Mouse (Mus musculus) forebrain, embryonic 12.5 days (tissue): Measurements from ENCODE around the gene Ubxn1. TPM values are rescaled to one million over a fixed set of nuclear protein-coding genes. Genes with fewer than 3 reads are reported as not detected.
"Not testable (repeated sequence)": the region's sequence is repeated elsewhere in the genome, so short reads cannot be mapped to it uniquely, and the experiment has no call there.

Experiments used
- ATAC-seq: fragments of 200-750 bp; cut with Nextera tagmentation; 2 replicates; pipeline ENCODE4 v1.8.0; 2017; ENCODE audit warnings: moderate TSS enrichment; ENCODE audit not compliant: low FRiP score
- H3K27ac ChIP-seq: fragments of 300-500 bp; sonication (generic); 2 replicates; pipeline ENCODE4 v1.5.1; 2016; ENCODE audit warnings: mild to moderate bottlenecking
- H3K27me3 ChIP-seq: fragments of 300-500 bp; sonication (generic); 2 replicates; pipeline ENCODE4 v1.6.1; 2016; ENCODE audit warnings: mild to moderate bottlenecking
- H3K36me3 ChIP-seq: fragments of 300-500 bp; sonication (generic); replicated peaks from 2 replicates; pipeline ENCODE4 v1.6.1; 2016; ENCODE audit warnings: mild to moderate bottlenecking
- H3K4me1 ChIP-seq: fragments of 300-500 bp; sonication (generic); 2 replicates; pipeline ENCODE4 v1.6.1; 2016
- H3K4me2 ChIP-seq: fragments of 300-500 bp; sonication (generic); 2 replicates; pipeline ENCODE4 v1.6.1; 2016; ENCODE audit warnings: mild to moderate bottlenecking, moderate library complexity
- H3K4me3 ChIP-seq: fragments of 300-500 bp; sonication (generic); replicated peaks from 2 replicates; pipeline ENCODE4 v1.5.1; 2016; ENCODE audit warnings: mild to moderate bottlenecking
- H3K9ac ChIP-seq: fragments of 300-500 bp; sonication (generic); 2 replicates; pipeline ENCODE4 v1.6.1; 2016; ENCODE audit warnings: mild to moderate bottlenecking
- H3K9me3 ChIP-seq: fragments of 300-500 bp; sonication (generic); 2 replicates; pipeline ENCODE4 v1.6.1; 2016
- WGBS: fragments of 180-500 bp; shearing (Covaris S2); methylation state at CpG from one replicate; pipeline ENCODE4 v1.1.7; 2016; 5-methylcytosine and 5-hydroxymethylcytosine counted together
- polyA plus RNA-seq: library from polyadenylated mRNA; unstranded; fragments of >200 nt; fragmentation: Nextera tagmentation; extraction: Ambion mirVana; gene quantifications from 2 replicates; pipeline ENCODE4 v1.2.1, GENCODE M21; 2016

The Ubxn1 gene
- polyA plus RNA-seq = 178 and 182 TPM in 2 replicates

DNA sequence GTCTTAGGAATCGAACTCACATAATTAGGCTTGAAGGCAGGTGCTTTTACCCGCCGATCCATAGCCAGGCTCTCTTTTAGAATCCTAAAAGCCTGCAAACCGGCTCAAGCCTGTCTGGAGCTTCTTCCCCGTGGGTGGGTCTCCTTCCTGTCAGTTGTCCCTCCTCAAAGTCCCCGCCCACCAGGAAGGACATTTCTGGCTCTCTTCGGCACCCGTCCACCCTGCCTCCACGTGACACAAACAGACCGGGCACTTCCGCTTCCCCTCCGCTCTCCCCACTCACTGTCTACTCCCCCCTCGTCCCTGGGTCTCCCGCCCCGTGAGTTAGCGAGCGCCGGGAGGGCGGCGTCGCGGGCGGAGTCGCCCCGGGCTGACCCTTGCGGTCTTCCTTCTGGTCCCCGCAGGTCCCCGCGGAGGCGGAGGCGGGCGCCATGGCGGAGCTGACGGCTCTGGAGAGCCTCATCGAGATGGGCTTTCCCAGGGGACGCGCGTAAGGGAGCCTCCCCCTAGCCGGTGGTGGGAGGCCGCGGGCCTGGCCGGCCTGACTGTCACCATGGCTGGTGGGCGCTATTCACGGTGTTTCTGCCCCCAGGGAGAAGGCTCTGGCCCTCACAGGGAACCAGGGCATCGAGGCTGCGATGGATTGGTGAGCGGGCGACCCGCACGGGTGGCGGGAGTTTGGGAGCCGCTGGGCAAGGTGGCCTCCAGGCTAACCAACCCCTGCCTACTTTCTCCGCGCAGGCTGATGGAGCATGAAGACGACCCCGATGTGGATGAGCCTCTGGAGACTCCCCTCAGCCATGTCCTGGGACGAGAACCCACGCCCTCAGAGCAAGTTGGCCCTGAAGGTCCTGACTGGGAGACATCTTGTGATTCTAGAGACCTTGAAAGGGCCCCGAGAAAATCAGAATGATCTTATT is at the start of gene Ubxn1:
Ubxn1 (plus strand) TSS at position 230 of the 920 bp plus-strand sequence.
- peak within 1 kb of the TSS; percentile 95 for H3K4me2 ChIP-seq
- H3K36me3 ChIP-seq = peaks cover 35% of the 10 kb centered on the region
- H3K27ac ChIP-seq = peak within 1 kb of the TSS; percentile 78
- H3K9me3 ChIP-seq = no peaks in the 10 kb centered on the region
- H3K27me3 ChIP-seq = no peaks in the 10 kb centered on the region
- peak within 1 kb of the TSS; percentile 97 for H3K4me3 ChIP-seq
- WGBS = 1% methylated on average over 59 of the region's 59 CpGs
- H3K9ac ChIP-seq = peak within 1 kb of the TSS; percentile 97
- peaks cover 10% of the 10 kb centered on the region for H3K4me1 ChIP-seq
- ATAC-seq = peak; percentile 99

DNA sequence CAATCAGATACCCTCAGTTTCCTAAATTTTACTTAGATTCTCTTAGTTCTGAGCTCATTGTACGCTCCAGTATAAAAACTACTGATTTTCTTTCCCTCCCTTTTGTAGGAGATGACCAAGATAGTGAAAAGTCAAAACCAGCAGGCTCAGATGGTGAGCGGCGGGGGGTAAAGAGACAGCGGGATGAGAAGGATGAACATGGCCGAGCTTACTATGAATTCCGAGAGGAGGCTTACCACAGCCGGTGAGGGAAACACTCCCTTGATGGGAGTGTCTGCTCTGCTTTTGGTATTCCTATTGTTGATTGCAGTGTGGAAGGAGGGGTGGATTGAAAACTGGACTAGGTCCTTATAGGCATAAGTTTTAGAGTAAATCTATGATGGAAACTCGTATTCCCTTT is 48.6 kb upstream of the Ubxn1 start:
- ATAC-seq = no peak
- 73% methylated on average over 8 of the region's 8 CpGs for WGBS
- Histone ChIP-seq H3K9me3 (no peaks in the 10 kb centered on the region), H3K27ac (no peak overlapping the region), H3K36me3 (peaks cover 51% of the 10 kb centered on the region), H3K9ac (peak overlapping the region; percentile 98; the same call in 1 of the 2 replicates), H3K4me2 (peak overlapping the region; percentile 98), H3K4me1 (peaks cover 31% of the 10 kb centered on the region), H3K4me3 (peak overlapping the region; percentile 99), H3K27me3 (no peaks in the 10 kb centered on the region)

- ATAC-seq = no peak
- WGBS = 93% methylated on average over 8 of the region's 8 CpGs
- H3K27ac ChIP-seq = no peak within 1 kb of the TSS
- no peak within 1 kb of the TSS for H3K4me3 ChIP-seq
- no peak within 1 kb of the TSS for H3K4me2 ChIP-seq
- no peaks in the 10 kb centered on the region for H3K4me1 ChIP-seq
- H3K27me3 ChIP-seq = no peaks in the 10 kb centered on the region
- no peaks in the 10 kb centered on the region for H3K9me3 ChIP-seq
- no peak within 1 kb of the TSS for H3K9ac ChIP-seq
- peaks cover 99% of the 10 kb centered on the region for H3K36me3 ChIP-seq
Observed at GRCm38 (mm10) chr19:8829660-8830059, 41.6 kb upstream of the Ubxn1 start, which contains the start of gene AC129217.1. Gene AC129217.1 (plus strand): TSS chr19:8829773.

- H3K27ac ChIP-seq = no peak overlapping the region
- H3K36me3 ChIP-seq = peaks cover 94% of the 10 kb centered on the region
- H3K4me3 ChIP-seq = no peak overlapping the region
- no peak overlapping the region for H3K4me2 ChIP-seq
- WGBS = 91% methylated on average over 8 of the region's 8 CpGs
- no peak overlapping the region for H3K9ac ChIP-seq
- no peaks in the 10 kb centered on the region for H3K27me3 ChIP-seq
- ATAC-seq = no peak
- no peaks in the 10 kb centered on the region for H3K9me3 ChIP-seq
- no peaks in the 10 kb centered on the region for H3K4me1 ChIP-seq
Observed at GRCm38 (mm10) chr19:8830664-8831063, 40.6 kb upstream of the Ubxn1 start.

GRCm38 (mm10) chr19:8831262-8831661 is 40.0 kb upstream of the Ubxn1 start:
- no peak overlapping the region for H3K27ac ChIP-seq
- no peak overlapping the region for H3K4me2 ChIP-seq
- ATAC-seq = no peak
- no peak overlapping the region for H3K4me3 ChIP-seq
- peaks cover 93% of the 10 kb centered on the region for H3K36me3 ChIP-seq
- 84% methylated on average over 11 of the region's 11 CpGs for WGBS
- H3K4me1 ChIP-seq = no peaks in the 10 kb centered on the region
- no peak overlapping the region for H3K9ac ChIP-seq
- no peaks in the 10 kb centered on the region for H3K27me3 ChIP-seq
- H3K9me3 ChIP-seq = no peaks in the 10 kb centered on the region

- WGBS = 89% methylated on average over 4 of the region's 4 CpGs
- Histone ChIP-seq H3K4me3 (no peak overlapping the region), H3K27me3 (no peaks in the 10 kb centered on the region), H3K36me3 (peaks cover 77% of the 10 kb centered on the region), H3K27ac (no peak overlapping the region), H3K4me1 (peaks cover 4% of the 10 kb centered on the region), H3K9me3 (no peaks in the 10 kb centered on the region), H3K4me2 (no peak overlapping the region), H3K9ac (no peak overlapping the region)
- no peak for ATAC-seq
Observed at GRCm38 (mm10) chr19:8832971-8833370, 38.3 kb upstream of the Ubxn1 start.

DNA sequence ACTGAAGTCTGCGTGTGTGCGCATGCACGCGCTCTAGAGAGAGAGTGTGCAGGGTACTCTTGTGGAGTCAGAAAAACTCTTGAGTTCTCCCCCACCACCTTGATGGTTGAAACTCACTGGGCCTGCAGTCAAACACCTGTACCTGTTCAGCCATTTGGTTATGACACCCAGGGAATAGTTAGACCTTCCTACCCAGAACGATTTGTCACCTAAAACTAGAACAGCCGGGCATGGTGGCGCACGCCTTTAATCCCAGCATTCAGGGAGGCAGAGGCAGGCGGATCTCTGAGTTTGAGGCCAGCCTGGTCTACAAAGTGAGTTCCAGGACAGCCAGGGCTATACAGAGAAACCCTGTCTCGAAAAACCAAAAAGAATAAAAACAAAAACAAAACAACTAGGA is 35.0 kb upstream of the Ubxn1 start:
- Histone ChIP-seq H3K36me3 (peaks cover 44% of the 10 kb centered on the region), H3K27ac (peak overlapping the region; percentile 97), H3K4me1 (peaks cover 36% of the 10 kb centered on the region)
- H3K27me3 ChIP-seq, H3K4me2 ChIP-seq, H3K9ac ChIP-seq, ATAC-seq, H3K9me3 ChIP-seq, H3K4me3 ChIP-seq: not testable (repeated sequence)
- WGBS = 98% methylated on average over 10 of the region's 10 CpGs

GRCm38 (mm10) chr19:8837251-8837791 is 34.0 kb upstream of the Ubxn1 start, which contains the start of gene Bscl2:
Gene Bscl2 (plus strand): TSS chr19:8837467.
- no peaks in the 10 kb centered on the region for H3K27me3 ChIP-seq
- under 1% methylated on average over 38 of the region's 38 CpGs for WGBS
- peak within 1 kb of the TSS; percentile 47 for H3K4me3 ChIP-seq
- peak within 1 kb of the TSS; percentile 70 for H3K9ac ChIP-seq
- H3K4me2 ChIP-seq = peak within 1 kb of the TSS; percentile 84
- H3K4me1 ChIP-seq = peaks cover 36% of the 10 kb centered on the region
- peaks cover 34% of the 10 kb centered on the region for H3K36me3 ChIP-seq
- H3K27ac ChIP-seq = peak within 1 kb of the TSS; percentile 97
- ATAC-seq = peak; percentile 74
- no peaks in the 10 kb centered on the region for H3K9me3 ChIP-seq

- Histone ChIP-seq H3K4me1 (peaks cover 36% of the 10 kb centered on the region), H3K4me3 (peak overlapping the region; percentile 47), H3K27ac (peak overlapping the region; percentile 97), H3K9ac (peak overlapping the region; percentile 70), H3K36me3 (peaks cover 33% of the 10 kb centered on the region), H3K9me3 (no peaks in the 10 kb centered on the region), H3K4me2 (peak overlapping the region; percentile 84), H3K27me3 (no peaks in the 10 kb centered on the region)
- ATAC-seq = peak; percentile 10; the same call in 1 of the 2 replicates
- 15% methylated on average over 15 of the region's 15 CpGs for WGBS
Observed at GRCm38 (mm10) chr19:8838041-8838730, 33.1 kb upstream of the Ubxn1 start.

GRCm38 (mm10) chr19:8839103-8839907 is 32.0 kb upstream of the Ubxn1 start, which contains the start of gene Gng3:
Gene Gng3 (minus strand): TSS chr19:8839194.
- H3K9me3 ChIP-seq = no peaks in the 10 kb centered on the region
- peaks cover 22% of the 10 kb centered on the region for H3K36me3 ChIP-seq
- ATAC-seq = peak; percentile 82
- peak within 1 kb of the TSS; percentile 47 for H3K4me3 ChIP-seq
- no peaks in the 10 kb centered on the region for H3K27me3 ChIP-seq
- H3K4me1 ChIP-seq = peaks cover 36% of the 10 kb centered on the region
- H3K9ac ChIP-seq = peak within 1 kb of the TSS; percentile 70
- H3K4me2 ChIP-seq = peak within 1 kb of the TSS; percentile 84
- 33% methylated on average over 11 of the region's 11 CpGs for WGBS
- H3K27ac ChIP-seq = peak within 1 kb of the TSS; percentile 97

DNA sequence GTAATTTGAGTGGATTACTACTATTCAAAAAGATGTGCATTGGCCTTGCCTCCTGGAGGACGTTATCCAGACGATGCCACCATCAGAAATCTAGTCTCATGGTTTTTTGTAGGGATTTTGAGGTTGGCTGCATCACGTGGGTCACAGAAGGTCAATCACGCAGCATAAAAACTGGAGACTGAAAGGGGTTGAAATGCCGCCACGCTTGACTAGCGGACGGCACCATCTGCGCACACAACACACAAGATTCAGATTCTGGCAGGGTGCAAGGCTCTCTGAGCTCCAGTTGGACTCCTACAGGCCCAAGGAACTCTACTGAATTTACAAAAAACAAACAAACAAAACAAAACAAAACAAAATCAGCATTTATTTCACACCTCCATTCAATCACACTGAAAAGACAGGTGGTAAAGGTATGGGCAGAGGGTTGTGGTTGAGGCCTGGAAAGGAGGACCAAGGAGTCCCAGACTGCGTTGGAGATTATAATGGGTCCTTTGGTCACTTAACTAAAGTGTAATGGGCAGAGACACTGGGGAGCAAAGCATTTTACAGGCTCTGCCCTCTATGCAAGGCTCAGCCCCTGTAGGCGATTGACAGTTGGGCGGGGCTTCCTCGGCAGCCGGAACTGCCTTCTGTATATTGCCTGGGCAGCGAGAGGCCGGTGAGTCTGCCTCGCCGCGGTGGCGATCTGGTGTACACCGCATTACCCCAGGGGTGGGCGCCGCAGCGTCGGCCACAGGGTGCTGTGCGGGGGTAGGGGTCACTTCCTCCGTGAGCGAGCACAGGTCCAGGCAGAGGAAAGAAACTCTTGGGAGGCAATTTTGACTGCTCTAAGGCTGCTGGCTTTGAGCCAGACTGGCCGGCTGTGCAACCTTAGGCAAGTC is 31.1 kb upstream of the Ubxn1 start:
- peak; percentile 55 for ATAC-seq
- Histone ChIP-seq H3K4me2 (peak overlapping the region; percentile 84), H3K27ac (peak overlapping the region; percentile 75), H3K9me3 (no peaks in the 10 kb centered on the region), H3K27me3 (no peaks in the 10 kb centered on the region), H3K9ac (peak overlapping the region; percentile 70), H3K4me1 (peaks cover 36% of the 10 kb centered on the region), H3K36me3 (peaks cover 16% of the 10 kb centered on the region), H3K4me3 (peak overlapping the region; percentile 47)
- 20% methylated on average over 29 of the region's 29 CpGs for WGBS
